Mouse (Mus musculus) brain, embryonic 14.5 days (tissue): ENCODE measurements around the gene E030018B13Rik.

Experiments
- CTCF ChIP-seq: fragments of 200-500 bp; IDR thresholded peaks from 2 replicates; pipeline ENCODE4 v1.5.1; 2012; ENCODE audit warnings: inconsistent platforms, mild to moderate bottlenecking, moderate library complexity, borderline replicate concordance; ENCODE audit not compliant: insufficient read depth, insufficient read length; ENCODE audit errors: extremely low read depth
- POLR2A ChIP-seq: fragments of 200-500 bp; IDR thresholded peaks from 2 replicates; pipeline ENCODE4 v1.6.1; 2012; ENCODE audit warnings: mild to moderate bottlenecking, inconsistent platforms, borderline replicate concordance; ENCODE audit not compliant: poor library complexity, insufficient read depth, insufficient read length, severe bottlenecking; ENCODE audit errors: extremely low read depth

DNA sequence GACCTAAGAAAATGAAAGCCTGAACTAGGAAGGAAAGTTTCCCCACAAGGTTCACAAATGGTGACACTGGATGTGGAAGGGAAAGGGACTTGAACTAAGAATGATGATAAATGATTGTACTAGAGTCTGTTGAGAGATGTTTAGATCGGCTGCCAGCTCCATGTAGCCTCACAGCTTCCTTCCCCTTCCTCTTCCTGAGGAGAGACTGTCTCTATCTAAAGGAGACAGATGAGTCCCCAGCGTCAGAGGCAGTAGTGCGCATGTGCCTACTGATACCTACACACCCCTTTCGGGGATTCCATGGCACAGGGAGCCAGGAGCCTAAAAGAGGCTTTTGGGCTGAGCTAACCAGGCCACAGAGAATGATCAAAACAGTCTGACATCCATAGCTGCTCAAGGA is 24.8 kb downstream of the E030018B13Rik start:
- TF ChIP-seq CTCF (no peak), POLR2A (no peak)
